Mouse (Mus musculus) right cerebral cortex, adult 2 months (tissue): ENCODE measurements around the gene Gp1bb.
A peak's percentile ranks its signal among the peaks of the same experiment; 100 is the strongest.

Experiments used
- DNase-seq, 2 experiments: peaks; one replicate each; pipeline ENCODE4 v3.0.0; 2021 to 2022; ENCODE audit warnings: low spot score in 2 of 2

The Gp1bb gene

DNA sequence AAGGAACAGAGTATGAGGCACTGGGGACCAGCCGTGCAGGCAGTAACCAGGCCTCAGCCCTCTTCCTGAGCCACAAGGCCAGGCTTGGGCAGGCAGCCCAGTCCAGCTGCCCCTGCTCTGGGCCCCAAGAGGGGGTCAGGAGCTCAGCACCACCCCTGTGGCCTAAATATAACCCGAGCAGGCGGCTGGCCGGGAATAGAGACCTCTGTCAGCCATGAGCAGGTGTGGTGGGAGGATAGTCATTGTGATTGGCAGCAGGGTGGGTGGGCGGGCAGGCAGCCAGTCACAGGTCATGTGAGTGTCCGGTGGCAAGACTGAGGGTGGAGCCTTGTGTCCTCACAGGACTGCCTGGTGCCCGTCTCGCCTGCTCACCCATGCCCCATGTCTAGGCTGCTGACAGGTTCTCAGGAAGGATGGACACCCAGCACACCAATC is 17.9 kb downstream of the Gp1bb start:
- DNase-seq = no peak

DNA sequence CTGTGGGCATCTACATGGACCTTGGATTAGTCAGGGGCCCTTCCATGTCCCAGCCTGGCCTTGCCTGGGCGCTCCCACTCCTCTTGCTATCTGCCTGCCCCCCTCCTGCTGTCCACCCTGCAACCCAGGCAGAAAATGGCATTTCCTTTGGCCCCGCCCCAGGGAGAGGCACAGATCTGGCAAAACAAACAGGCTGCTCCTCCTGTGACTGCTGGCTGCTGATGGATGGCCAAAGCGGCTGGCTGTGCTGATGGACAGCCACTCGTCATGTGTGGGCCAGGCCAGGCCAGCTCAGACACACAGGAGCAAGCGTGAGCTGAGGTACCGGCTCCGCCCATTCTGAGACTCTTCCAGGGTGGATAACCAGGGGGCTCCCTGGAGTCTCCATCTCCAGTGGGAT is 20.8 kb downstream of the Gp1bb start:
- no peak for DNase-seq

DNA sequence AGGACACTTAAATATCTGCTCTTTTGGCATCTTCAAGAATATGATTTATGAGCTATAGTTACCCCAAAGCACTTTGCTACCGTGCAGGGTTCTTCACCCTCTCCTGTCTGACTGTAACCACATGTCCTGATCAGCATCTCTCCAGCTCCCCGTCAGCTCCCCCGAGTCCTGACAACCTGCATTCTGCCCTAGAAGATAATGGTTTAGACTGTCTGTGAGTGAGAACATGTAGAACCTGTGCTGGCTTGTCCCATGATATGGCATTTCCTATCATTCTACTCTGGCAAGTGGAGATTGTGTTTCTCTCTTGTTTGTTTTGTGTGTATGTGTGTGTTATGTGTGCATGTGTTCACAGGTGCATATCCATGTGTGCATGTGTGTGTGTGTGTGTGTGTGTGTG is 24.2 kb downstream of the Gp1bb start:
- no peak for DNase-seq

DNA sequence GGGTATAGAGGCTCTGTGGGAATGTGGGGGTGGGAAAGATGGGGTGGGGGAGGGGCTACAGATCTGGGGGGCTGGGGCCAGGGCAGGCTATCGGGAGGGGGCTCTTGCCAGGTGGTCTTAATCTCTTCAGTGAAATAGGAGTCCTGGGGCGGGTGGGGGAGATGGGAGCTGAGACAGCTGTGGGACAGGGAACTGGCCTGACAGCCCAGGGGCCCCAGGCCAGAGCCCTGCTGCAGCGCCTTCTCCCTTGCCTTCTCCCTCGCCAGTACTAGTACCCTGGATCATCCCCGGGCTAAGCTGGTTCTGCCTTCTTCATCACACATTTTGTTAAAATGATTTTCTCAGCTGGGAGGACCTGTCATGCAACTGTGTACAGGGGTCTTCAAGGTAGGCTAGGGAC is 25.9 kb downstream of the Gp1bb start:
- DNase-seq = no peak

DNA sequence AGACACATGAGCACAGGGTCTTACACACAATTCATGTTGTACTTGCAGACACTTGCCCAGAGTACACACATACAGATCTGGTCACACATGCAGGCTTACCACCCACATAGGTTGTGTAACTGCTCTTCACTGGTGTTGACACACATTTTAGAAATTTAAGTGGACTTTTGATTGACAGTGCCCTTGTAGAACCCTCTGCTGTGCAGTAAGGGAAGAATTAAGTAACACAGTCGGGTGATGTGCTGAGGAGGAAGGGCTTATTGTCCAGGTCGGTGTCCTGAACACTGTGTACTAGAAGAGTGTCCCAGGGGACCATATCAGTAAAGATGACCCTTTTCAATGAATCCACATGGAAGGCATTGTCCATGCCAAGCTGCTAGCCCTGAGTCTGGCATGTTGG is 28.3 kb downstream of the Gp1bb start:
- DNase-seq = no peak

DNA sequence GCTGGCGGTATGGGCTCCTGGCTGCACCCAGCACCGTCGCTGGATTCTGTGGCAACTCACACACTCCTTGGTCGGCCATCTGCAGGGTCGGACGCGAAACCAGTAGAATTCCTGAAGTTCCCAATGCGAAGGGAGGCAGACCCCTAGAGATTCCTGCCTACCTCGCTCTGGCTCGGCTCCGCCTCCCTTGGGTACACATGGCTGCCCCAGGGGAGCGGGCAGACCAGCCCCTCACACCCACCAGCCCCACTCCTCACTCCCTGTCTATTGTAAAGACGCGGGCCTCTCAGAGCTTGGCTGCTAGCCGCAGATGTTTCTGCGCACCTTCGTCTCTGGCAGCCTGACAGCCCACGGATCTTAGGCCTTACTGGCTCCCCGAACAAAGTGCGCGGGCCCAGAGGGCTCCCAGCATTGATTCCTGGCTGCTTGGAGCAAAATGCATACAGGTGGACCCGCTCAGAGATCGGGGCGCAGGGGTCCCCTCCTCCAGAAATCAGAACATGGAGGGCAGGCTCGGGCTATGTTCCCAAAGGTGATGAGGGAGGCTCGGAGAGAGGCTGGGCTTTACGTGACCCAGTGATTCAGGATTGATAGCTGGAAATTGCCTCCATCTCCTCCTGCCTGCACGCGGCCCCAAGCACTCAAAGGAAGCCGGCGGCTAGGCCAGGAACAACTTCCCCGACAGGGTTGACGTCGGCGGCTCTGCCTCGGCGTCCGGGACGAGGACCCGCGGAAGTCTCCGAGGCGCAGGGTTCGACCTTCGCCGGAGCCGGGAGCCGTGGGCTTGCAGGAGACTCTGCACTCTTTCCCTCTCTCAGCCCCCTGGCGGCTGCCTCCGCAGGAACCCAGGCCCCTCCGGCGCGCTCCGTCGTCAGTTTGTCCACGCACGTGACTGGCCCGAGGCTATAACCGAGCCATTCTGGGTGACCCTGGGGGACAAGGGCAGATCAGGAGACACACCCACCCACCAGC is 30.9 kb downstream of the Gp1bb start:
- DNase-seq = no peak

DNA sequence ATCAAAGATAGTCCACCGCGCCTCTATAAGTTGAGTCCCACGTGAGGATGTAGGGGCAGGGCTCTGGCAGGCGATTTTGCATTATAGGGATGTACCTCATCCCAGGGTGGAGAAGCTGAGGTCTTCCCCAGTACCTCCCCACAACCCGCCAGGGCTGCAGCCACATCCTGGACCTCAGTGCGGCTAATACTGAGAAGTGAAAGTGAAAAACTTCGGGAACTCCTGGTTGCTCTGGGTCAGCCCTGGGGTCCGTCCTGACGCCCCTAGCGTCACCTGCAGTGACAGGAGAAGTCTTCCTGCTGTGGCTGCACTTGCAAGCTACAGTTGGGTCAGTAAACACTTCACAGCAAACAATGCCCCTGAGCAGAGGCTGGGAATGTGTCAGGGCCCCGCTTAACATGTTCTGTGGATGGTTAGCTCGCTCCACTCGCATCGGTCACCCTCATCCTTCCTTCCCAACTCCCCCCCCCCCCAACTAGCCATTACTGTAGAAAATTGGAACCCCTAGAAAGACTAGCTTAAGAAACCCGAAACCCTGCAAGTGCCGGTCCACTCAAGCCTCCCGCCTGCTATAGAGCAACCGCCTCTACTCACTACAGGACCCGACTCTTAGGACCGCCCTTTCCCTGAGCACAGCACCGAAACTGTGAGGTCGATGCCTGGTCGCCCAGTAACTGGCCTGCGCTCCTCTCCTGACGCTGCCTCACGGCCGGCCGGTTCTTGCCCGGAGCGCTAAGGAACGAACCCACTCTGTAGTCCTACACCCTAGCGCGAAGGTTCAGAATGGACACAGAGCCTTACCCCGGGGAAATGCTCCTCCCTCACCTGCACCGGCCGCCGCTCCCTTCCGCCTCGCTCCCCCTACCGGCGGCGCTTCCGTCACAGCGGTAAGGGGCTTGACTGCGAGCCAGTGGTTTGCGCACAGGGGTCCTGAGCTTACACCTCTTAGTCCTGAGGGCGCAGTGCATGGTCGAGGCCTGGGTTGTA is 32.1 kb downstream of the Gp1bb start, which contains the start of gene Tbx1:
Gene Tbx1, minus strand, starts transcription at position 868 of the 987 bp plus-strand sequence.
- no peak for DNase-seq

DNA sequence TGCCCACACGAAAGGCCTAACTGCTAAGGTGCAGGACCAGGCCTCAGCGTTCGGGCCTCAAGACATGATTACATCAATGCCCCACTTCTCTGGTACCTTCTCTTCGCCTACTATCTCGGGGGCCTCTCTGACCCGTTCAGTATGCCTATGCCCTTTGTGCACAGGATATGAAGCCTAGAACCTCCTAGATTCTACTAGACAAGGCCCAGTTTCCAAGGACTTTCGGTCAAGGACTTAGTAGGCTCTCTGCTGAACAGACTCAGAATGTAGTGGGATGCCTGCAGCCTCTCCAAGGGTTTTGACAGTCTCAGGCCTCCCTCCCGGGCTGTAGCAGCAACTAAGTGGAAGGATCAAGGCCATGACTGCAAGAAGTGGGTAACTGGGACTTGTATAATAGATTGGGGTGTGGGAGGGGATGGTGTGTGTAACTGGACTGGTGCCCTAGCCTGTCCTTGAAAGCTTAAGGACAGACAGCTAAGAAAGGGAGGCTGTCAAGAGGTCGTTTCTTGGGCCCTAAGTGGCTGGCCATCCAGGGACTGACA is 33.1 kb downstream of the Gp1bb start:
- no peak for DNase-seq

DNA sequence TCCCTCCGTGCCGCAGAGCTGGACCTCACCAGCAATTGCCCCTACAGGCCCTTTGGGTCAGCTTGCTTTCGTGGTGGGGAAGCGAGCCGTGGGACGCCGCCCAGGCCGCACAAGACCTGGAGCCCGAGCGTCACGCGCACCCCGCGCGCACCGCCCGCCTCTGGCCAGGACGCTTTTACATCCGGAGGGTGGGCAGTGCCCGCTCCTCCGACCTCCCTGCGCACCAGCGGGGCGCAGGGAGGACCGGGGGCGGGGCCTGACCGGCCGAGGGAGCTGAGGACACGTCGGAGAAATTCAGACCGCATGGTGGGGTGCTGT is 33.5 kb downstream of the Gp1bb start:
- no peak for DNase-seq

DNA sequence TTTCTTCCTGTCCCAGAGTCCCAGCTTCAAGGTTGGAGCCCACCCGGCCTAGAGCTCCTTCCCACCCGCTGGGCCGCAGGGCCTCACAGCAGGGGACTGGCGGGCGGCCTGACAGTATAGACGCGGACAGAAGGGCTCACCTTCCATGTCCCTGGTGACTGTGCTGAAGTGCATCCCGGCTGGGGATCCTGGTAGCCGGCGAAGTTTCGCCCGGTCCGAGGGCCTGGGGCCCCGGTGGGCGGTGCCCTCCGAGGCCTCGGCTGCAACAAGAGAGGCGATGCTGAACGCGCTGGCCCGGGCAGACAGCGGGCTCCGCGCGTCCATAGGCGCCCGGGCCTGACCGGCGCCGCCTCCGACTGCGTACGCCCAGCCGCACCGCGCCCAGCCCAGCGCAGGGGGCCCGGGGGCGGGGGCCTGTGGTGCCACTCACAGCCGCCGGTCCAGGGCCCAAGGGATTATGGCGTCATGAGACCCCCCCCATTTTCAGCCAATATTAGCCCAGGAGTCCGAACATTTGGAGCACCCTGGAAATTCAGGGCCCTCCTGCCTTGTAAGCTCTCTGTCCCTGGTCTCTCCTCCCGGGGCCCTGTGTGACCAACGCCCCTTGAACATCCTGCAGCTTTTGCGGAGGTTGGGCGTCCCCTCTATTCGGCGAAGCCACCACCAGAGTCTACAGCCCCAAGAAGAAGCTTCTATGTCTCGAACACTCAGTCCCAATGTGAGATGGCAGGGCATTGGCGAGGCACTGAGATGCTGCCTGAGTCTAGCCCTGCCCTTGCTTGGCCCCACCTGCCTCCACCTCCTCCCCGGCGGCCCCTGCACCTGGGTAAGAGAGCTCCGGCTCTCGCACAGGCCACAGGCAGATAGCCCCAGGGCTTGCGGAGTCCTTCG is 34.1 kb downstream of the Gp1bb start:
- no peak for DNase-seq

DNA sequence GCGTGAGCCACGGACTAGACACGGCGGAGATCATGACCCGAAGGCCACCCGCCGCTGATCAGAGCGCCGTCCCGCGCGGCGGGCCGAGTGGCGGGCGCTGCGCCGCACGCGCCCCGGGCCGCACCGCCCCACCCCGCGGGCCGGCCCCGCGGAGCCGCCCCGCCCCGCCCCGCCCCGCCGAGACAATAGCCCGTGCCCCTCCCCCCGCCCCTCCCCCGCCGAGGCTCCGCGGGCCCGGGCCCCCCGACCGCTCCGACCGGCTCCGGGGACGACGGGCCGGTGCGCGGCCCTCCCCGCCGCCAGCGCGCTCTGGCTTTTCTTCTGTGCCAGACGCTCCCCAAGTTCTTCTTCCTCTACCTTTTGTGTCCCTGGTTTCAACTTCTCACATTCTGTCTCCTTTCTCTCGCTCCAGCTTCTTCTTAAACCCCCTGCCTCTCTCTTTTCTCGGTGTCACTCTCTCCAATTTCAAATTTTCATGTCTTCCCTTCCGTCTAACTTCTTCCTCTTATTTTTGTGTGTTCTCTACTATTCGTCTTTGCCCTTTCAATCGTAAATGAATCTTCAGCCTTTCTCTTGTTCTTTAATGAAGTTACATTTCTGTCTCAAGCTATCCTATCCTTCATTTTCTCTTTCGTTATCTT is 35.2 kb downstream of the Gp1bb start:
- DNase-seq = no peak

DNA sequence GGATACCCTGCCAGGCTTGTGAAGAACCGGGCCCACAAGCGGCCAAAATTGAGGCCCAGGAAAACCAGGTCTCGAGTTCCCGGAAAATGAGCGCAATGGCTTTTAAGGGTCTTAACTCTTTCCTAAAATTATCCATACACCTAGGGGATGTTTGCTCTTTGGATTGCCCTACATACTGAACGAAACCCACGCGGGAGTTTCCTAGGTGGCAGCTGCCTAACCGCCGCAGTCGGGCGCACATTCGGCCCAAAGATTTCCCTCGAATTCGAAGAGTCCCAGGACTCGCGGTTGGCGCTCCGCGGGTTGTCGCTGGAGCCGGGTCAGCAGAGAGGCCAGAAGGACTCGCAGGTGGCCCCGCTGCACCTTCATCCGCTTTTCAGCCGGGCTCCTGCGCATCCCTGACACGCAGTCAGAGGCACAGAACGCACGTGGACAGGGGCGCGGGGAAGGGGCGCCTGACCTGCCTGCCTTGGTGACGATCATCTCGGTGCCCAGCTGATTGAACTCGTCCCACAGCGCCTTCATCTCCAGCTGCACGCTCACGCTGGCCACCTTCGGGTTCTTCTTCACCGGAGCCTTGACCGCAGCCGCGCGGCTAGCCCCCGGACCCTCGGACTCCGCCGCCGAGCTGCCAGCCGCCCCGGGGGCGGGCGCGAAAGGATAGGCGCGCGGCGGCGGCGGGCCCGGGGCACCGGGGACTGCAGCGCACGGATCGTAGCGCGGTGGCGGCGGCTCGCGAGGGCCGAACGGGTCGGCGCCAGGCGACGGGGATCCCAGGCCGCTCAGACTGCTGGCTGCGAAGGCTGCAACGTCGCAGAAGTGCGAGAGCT is 35.9 kb downstream of the Gp1bb start:
- DNase-seq = no peak

DNA sequence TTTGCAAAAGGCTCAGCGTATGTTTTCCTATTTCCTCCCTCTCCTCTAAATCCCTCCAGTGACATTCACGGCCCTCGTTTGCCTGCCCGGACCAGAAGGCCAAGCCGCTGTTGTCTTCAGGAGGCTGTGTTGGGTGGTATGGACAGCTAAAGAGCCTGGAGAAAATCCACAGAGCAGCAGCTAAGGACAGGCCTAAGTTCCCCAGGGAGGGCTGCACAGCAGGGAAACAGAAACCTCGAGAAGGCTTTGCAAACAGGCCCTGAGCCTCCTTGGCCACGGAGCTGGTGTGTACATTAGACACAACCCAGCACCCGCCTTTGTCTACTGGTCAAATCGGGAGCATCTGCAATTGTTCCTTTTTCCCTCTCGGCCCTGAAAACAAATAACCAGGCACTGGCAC is 36.5 kb downstream of the Gp1bb start:
- DNase-seq = no peak

DNA sequence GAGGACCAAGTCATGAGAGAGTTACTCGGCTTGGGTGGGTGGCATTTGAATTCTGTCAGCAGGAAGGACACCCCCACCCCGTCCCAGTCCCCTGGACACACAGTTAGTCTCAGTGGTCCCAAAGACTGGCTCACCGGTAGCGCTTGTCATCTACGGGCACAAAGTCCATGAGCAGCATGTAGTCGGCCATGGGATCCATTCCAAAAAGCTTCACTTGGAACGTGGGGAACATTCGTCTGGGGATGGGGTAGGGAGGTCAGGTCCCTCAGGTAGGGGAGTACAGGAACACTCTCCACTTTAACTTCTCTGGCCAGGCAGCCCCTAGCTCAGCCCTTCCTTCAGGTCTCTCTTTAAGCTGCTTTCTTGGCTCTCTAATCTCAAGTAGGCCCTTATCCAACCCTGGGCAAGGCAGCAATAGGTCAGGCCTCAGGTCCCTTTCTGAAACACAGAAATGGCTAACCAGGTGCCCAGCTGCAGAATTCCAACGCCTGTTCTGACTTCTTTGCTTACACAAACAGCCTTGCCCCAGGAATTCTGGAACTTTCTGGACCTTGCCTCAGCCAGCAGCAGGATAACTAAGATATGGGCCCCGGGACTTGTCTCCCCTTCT is 37.2 kb downstream of the Gp1bb start:
- no peak for DNase-seq

DNA sequence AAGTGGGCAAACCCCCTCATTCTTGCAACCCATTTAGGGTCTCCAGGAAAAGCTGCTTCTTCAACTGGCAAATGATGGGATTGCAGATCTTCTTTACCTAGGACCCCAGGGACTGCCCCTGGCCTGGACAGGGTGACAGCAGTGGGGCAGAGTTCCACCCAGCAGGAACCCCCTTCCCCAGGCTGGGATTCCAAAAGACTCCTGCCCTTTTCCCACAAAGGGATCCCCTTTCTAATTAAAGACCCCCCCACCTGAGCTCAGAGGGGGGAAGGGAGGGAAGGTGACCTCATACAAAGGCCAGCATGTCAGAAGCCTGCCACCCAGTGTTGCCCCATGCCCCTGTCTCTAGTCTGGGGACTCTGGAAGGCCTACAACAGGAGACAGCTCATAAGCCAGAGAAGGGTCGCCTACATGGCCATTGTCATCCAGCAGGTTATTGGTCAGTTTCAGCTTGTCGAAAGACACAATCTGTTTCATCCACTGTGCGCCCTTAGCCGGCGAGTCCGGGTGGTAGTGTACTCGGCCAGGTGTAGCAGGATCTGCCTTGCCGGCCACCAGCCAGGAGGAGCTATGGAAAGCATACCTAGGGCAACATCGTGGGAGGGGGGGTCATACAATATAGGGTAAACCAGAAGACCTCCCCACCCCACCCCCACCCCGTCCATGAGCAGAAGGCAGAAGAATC is 38.4 kb downstream of the Gp1bb start:
- DNase-seq = no peak

DNA sequence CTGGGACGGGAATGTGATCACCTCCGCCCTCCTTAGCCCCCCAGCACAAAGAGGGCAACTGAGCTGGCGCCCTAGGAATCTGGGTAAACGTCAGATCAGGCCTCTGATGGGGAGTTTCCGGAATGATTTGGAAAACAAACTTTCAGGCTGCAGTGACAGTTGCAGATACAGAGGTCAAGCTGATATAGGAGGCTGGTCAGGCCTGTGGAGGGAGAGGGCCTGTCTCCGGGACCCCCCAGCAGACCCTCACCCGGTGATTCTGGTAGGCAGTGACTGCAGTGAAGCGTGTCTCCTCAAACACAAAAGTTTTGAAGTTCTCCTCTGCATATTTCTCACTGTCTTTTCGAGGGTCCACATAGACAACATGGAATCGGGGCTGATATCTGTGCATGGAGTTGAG is 39.0 kb downstream of the Gp1bb start:
- no peak for DNase-seq

DNA sequence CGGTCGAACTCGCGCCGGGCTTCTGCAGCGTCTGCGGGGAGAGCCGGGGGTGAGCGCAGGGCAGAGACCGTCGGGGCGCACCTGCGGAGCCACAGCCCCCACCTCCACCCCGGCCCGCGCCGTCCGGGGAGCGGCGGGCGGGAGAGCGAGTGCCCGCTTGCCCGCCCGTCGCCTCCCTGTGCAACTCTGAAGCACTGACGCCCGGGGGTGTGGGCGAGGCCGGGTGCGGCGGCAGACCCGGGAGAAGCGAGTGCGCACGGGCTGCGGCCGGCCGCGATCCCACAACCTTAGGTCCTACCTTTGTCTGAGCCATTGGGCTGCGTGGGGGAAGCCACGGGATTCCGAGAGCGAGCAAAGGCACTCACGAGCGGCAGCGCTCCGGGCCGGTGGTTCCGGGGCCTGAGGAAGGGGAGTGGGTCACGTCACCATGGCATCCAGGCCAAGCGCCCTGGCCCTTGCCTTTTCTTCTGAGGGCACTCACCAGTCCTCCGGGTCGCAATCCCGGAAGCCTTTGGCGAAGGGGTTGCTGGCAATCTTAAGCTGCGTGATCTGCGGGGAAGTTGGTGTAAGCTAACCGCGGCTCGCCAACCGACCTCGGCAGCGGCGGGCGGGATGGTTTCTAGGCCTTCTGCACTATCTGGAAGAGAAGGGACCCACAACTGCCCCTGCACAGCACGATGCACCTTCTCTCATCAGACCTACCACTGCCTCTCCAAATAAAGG is 39.6 kb downstream of the Gp1bb start:
- no peak for DNase-seq

DNA sequence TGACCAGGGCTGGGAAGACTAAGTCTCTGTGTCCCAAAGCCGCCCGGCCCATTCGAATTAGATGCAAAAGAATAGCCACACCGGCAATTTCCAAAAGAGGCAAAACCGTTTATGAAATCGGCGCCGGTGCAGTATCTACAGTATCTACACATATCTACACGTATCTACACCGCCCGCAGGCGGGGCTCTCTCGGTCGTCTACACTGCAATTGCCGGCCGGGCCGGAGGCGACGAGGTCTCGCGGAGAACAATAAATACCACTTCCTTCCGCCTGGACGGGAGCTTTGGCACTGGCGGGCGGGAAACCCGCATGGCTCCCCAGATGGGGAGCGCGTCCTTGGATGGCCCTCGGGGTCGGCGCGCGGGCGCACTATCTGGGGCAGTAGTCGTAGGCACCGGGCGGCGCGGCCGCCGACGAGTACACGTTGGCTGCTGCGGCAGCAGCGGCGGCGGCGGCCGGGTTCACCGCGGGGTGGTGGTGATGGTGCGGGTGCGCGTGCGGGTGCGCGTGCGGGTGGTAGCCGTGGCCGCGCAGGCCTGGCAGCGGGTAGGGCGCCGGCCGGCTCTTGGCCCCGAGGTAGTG is 40.5 kb downstream of the Gp1bb start:
- peak in 1 of 2 experiments; percentile 14 for DNase-seq
